Mouse (Mus musculus) G1E (cell line): ENCODE data around the gene Rnf225.

Source experiments
- CTCF ChIP-seq: IDR thresholded peaks from 2 replicates; pipeline ENCODE4 v1.5.1; 2012; ENCODE audit warnings: low read depth, low read length, inconsistent platforms, mixed read lengths
- POLR2AphosphoS5 ChIP-seq: IDR thresholded peaks from 2 replicates; pipeline ENCODE4 v1.6.1; 2012; ENCODE audit warnings: low read depth, low read length, inconsistent platforms; ENCODE audit not compliant: insufficient replicate concordance

GRCm38 (mm10) chr7:12977682-12978389 lies 50.6 kb downstream of the Rnf225 start, which contains the start of gene Zfp446:
- TF ChIP-seq CTCF = no peak
- TF ChIP-seq POLR2AphosphoS5 = no peak
